Mouse (Mus musculus): ENCODE measurements at regions not wholly inside any gene's neighbourhood (a gene's known extent, or its start where the extent isn't known, plus 50 kb on each side); places are given as distances from the start of the nearest gene placed in this dataset.

- intact Hi-C loops (cut with DNase I), result no loop called here
- no peak for DNase-seq
Measured at GRCm38 (mm10) chr7:130016015-130016874, 424.6 kb downstream of the Wdr11 start.

- DNase-seq, result no peak
- intact Hi-C loops (cut with DNase I), result no loop called here
Measured at GRCm38 (mm10) chr7:130018891-130019290, 427.2 kb downstream of the Wdr11 start.

GRCm38 (mm10) chr7:130028945-130029344 lies 437.3 kb downstream of the Wdr11 start:
- intact Hi-C loops (cut with DNase I), result no loop called here
- DNase-seq, result no peak

GRCm38 (mm10) chr7:130030711-130031110 lies 439.0 kb downstream of the Wdr11 start:
- intact Hi-C loops (cut with DNase I), result no loop called here
- DNase-seq, result no peak

- no peak for DNase-seq
- intact Hi-C loops (cut with DNase I), result no loop called here
Measured at GRCm38 (mm10) chr7:130036235-130036634, 444.6 kb downstream of the Wdr11 start.

- DNase-seq, result no peak
- intact Hi-C loops (cut with DNase I), result no loop called here
Measured at GRCm38 (mm10) chr7:130036845-130037572, 445.3 kb downstream of the Wdr11 start.

- peak; percentile 13 for DNase-seq
- intact Hi-C loops (cut with DNase I), result no loop called here
Measured at GRCm38 (mm10) chr7:130037573-130037925, 445.9 kb downstream of the Wdr11 start.

- intact Hi-C loops (cut with DNase I), result no loop called here
- no peak for DNase-seq
Measured at GRCm38 (mm10) chr7:130040596-130040995, 448.9 kb downstream of the Wdr11 start.

GRCm38 (mm10) chr7:130041402-130041965 lies 449.8 kb downstream of the Wdr11 start:
- no peak for DNase-seq
- intact Hi-C loops (cut with DNase I), result no loop called here

- no peak for DNase-seq
- intact Hi-C loops (cut with DNase I), result no loop called here
Measured at GRCm38 (mm10) chr7:130042296-130042910, 450.7 kb downstream of the Wdr11 start.

- DNase-seq, result no peak
- intact Hi-C loops (cut with DNase I), result no loop called here
Measured at GRCm38 (mm10) chr7:130043397-130044234, 452.0 kb downstream of the Wdr11 start.

GRCm38 (mm10) chr7:130044235-130044553 lies 452.5 kb downstream of the Wdr11 start:
- no peak for DNase-seq
- intact Hi-C loops (cut with DNase I), result no loop called here

GRCm38 (mm10) chr7:130044581-130044980 lies 452.9 kb downstream of the Wdr11 start:
- DNase-seq, result no peak
- intact Hi-C loops (cut with DNase I), result no loop called here

GRCm38 (mm10) chr7:130046086-130046485 lies 454.4 kb downstream of the Wdr11 start:
- intact Hi-C loops (cut with DNase I), result no loop called here
- peak; percentile 18 for DNase-seq

GRCm38 (mm10) chr7:130047293-130048034 lies 455.8 kb downstream of the Wdr11 start:
- intact Hi-C loops (cut with DNase I), result no loop called here
- no peak for DNase-seq

- intact Hi-C loops (cut with DNase I), result no loop called here
- DNase-seq, result no peak
Measured at GRCm38 (mm10) chr7:130048106-130048772, 456.6 kb downstream of the Wdr11 start.

- intact Hi-C loops (cut with DNase I), result no loop called here
- DNase-seq, result no peak
Measured at GRCm38 (mm10) chr7:130049461-130049860, 457.8 kb downstream of the Wdr11 start.

- DNase-seq, result no peak
- intact Hi-C loops (cut with DNase I), result no loop called here
Measured at GRCm38 (mm10) chr7:130050120-130050519, 458.5 kb downstream of the Wdr11 start.

GRCm38 (mm10) chr7:130052376-130052775 lies 460.7 kb downstream of the Wdr11 start:
- DNase-seq, result no peak
- intact Hi-C loops (cut with DNase I), result no loop called here
